8 mouse cellular contexts compared by ENCODE assay signal in genomic region chr17:31705271-31706020, GRCm38 (mm10). TPM values are rescaled to one million over a fixed set of nuclear protein-coding genes. Genes with fewer than 3 reads are reported as not detected.
A peak's percentile ranks its signal among the peaks of the same experiment; 100 is the strongest.
DNase-seq lines count a peak whose midpoint lies in the region; ATAC-seq and TF ChIP-seq lines count a peak whose summit lies in the region.
"Had no signal": no experiment of that assay in that cellular context is flagged by ENCODE, and none has a peak within 500 bp of the region (broad histone marks: within the 10 kb centered on the region; RNA-seq: fewer than 3 reads in every experiment).

No protein-coding gene starts in this region.

- H3K9ac ChIP-seq in hindbrain, postnatal 0 days (replicated peaks; ENCODE audit: low read length) = no peak overlapping the region
- H3K9ac ChIP-seq in liver, embryonic 12.5 days = no peak overlapping the region
- H3K9ac ChIP-seq: neural tube, embryonic 12.5 days had no signal

- no peak overlapping the region for H3K27ac ChIP-seq in hindbrain, postnatal 0 days
- H3K27ac ChIP-seq in liver, embryonic 12.5 days = no peak overlapping the region
- H3K27ac ChIP-seq: neural tube, embryonic 12.5 days had no signal

- no peak overlapping the region for H3K4me2 ChIP-seq in hindbrain, postnatal 0 days (ENCODE audit: low read depth, low read length)
- no peak overlapping the region for H3K4me2 ChIP-seq in liver, embryonic 12.5 days
- H3K4me2 ChIP-seq: neural tube, embryonic 12.5 days had no signal

- no peak for ATAC-seq in megakaryocyte, adult 5-6 weeks (ENCODE audit: poor library complexity, severe bottlenecking)
- ATAC-seq in hindbrain, postnatal 0 days = peak; percentile 88
- no peak for ATAC-seq in liver, embryonic 12.5 days

- no peak for TF ChIP-seq CTCF in hindbrain, postnatal 0 days (IDR thresholded peaks at IDR 0.05; ENCODE audit: low read depth)

- H3K36me3 ChIP-seq in megakaryocyte, embryonic 14.5 days (replicated peaks; ENCODE audit: low read length) = no peaks in the 10 kb centered on the region
- no peaks in the 10 kb centered on the region for H3K36me3 ChIP-seq in hindbrain, postnatal 0 days (ENCODE audit: insufficient read depth, low read length)
- no peaks in the 10 kb centered on the region for H3K36me3 ChIP-seq in liver, embryonic 12.5 days
- H3K36me3 ChIP-seq: neural tube, embryonic 12.5 days had no signal

- WGBS in hindbrain, postnatal 0 days = 46% methylated on average over 20 of the region's 20 CpGs
- WGBS in liver, embryonic 12.5 days (ENCODE audit: insufficient replicate concordance) = 65% methylated on average over 20 of the region's 20 CpGs

- peaks cover 47% of the 10 kb centered on the region for H3K27me3 ChIP-seq in megakaryocyte, embryonic 14.5 days (replicated peaks)
- H3K27me3 ChIP-seq in hindbrain, postnatal 0 days (ENCODE audit: insufficient read depth, low read length) = no peaks in the 10 kb centered on the region
- H3K27me3 ChIP-seq in liver, embryonic 12.5 days (replicated peaks) = peaks cover 16% of the 10 kb centered on the region; the same call in 1 of the 2 replicates
- H3K27me3 ChIP-seq: neural tube, embryonic 12.5 days had no signal

- peak; percentile 98 to 99 for DNase-seq in cerebellum, postnatal 10 days
- DNase-seq in hindbrain, postnatal 0 days (ENCODE audit: low spot score) = peak; percentile 87
- DNase-seq in testis, postnatal 14 days (ENCODE audit: low spot score) = no peak
- DNase-seq in spleen, adult 18-20 months = no peak

- H3K4me1 ChIP-seq in megakaryocyte, embryonic 14.5 days = no peaks in the 10 kb centered on the region; the same call in 1 of the 2 replicates
- H3K4me1 ChIP-seq in hindbrain, postnatal 0 days (ENCODE audit: insufficient read depth, low read length) = peaks cover 3% of the 10 kb centered on the region; the same call in 1 of the 2 replicates
- H3K4me1 ChIP-seq in liver, embryonic 12.5 days = no peaks in the 10 kb centered on the region
- H3K4me1 ChIP-seq: neural tube, embryonic 12.5 days had no signal

- H3K4me3 ChIP-seq in megakaryocyte, embryonic 14.5 days (replicated peaks) = peak overlapping the region; percentile 4
- H3K4me3 ChIP-seq in hindbrain, postnatal 0 days (ENCODE audit: low read length) = no peak overlapping the region
- no peak overlapping the region for H3K4me3 ChIP-seq in liver, embryonic 12.5 days
- H3K4me3 ChIP-seq: neural tube, embryonic 12.5 days had no signal

- no peaks in the 10 kb centered on the region for H3K9me3 ChIP-seq in megakaryocyte, embryonic 14.5 days
- H3K9me3 ChIP-seq in hindbrain, postnatal 0 days (ENCODE audit: low read length) = no peaks in the 10 kb centered on the region
- H3K9me3 ChIP-seq in liver, embryonic 12.5 days (replicated peaks) = no peaks in the 10 kb centered on the region
- H3K9me3 ChIP-seq: neural tube, embryonic 12.5 days had no signal

RNA-seq across cellular contexts. Expression of gene Cryaa, which starts 27.8 kb away (rescaled TPM):
- polyA plus RNA-seq in megakaryocyte, embryonic 14.5 days (2012; ENCODE audit: insufficient read depth, low replicate concordance) = not detected in 2 replicates
- not detected in 2 replicates for total RNA-seq in megakaryocyte, adult 5-6 weeks (2015)
- total RNA-seq in megakaryocyte, adult 5-6 weeks (2017) = not detected in 2 replicates
- 0.52 and 0.90 TPM in 2 replicates for total RNA-seq in hindbrain, postnatal 0 days (2014; rRNA removed)
- polyA plus RNA-seq in hindbrain, postnatal 0 days (2015; fragmentation: Nextera tagmentation; extraction: Ambion mirVana) = 1.2 TPM in 2 replicates
- polyA plus RNA-seq in liver, embryonic 12.5 days (2016; fragmentation: Nextera tagmentation; extraction: Ambion mirVana) = 0.16 TPM in 1 of 2 replicates, not detected in the other
- polyA plus RNA-seq: neural tube, embryonic 12.5 days had no signal

RNA-seq across cellular contexts. Expression of gene U2af1, which starts 46.8 kb away (rescaled TPM):
- polyA plus RNA-seq in megakaryocyte, embryonic 14.5 days (2012; ENCODE audit: insufficient read depth, low replicate concordance) = 6.7 and 101 TPM in 2 replicates
- 36.2 and 37.7 TPM in 2 replicates for total RNA-seq in megakaryocyte, adult 5-6 weeks (2015)
- total RNA-seq in megakaryocyte, adult 5-6 weeks (2017) = 119 and 145 TPM in 2 replicates
- total RNA-seq in hindbrain, postnatal 0 days (2014; rRNA removed) = 46.2 and 54.6 TPM in 2 replicates
- 224 and 242 TPM in 2 replicates for polyA plus RNA-seq in hindbrain, postnatal 0 days (2015; fragmentation: Nextera tagmentation; extraction: Ambion mirVana)
- polyA plus RNA-seq in liver, embryonic 12.5 days (2016; fragmentation: Nextera tagmentation; extraction: Ambion mirVana) = 258 and 270 TPM in 2 replicates

Comparison
In these comparisons a context has a peak if more than half of its experiments do, and no peak if none do; other contexts are left out.
1. DNase-seq: peak in cerebellum, postnatal 10 days (2 of 2) and hindbrain, postnatal 0 days (single experiment); none in testis, postnatal 14 days (single experiment) and spleen, adult 18-20 months (0 of 2).